Mouse (Mus musculus) CH12.LX (cell line): ENCODE results near the gene 4930402F06Rik. TPM values are rescaled to one million over a fixed set of nuclear protein-coding genes. Genes with fewer than 3 reads are reported as not detected.

Experiments used
- DNase-seq: peaks from one replicate; pipeline ENCODE4 v3.0.0-alpha.2; 2013; ENCODE audit errors: extremely low read depth
- H3K27ac ChIP-seq: 2 replicates; pipeline ENCODE4 v1.5.1; 2012; ENCODE audit warnings: low read depth, mild to moderate bottlenecking, control low read depth, moderate library complexity; ENCODE audit not compliant: insufficient read depth
- H3K27me3 ChIP-seq: replicated peaks from 2 replicates; pipeline ENCODE3; 2012; ENCODE audit warnings: inconsistent platforms
- H3K36me3 ChIP-seq, 2 experiments: replicated peaks in 1 of 2; 2 replicates each; pipeline versions ENCODE3 to v1.6.1; 2012; ENCODE audit warnings: inconsistent platforms in 1 of 2, low read length in 1 of 2, mild to moderate bottlenecking in 1 of 2, mixed read lengths in 1 of 2, moderate library complexity in 1 of 2; ENCODE audit not compliant: control insufficient read depth in 1 of 2, insufficient read depth in 1 of 2
- H3K4me1 ChIP-seq, 2 experiments: 2 replicates each; pipeline ENCODE4 v1.6.1; 2012; ENCODE audit warnings: inconsistent platforms in 1 of 2, moderate library complexity in 1 of 2; ENCODE audit not compliant: insufficient read depth in 2 of 2, control insufficient read depth in 1 of 2
- H3K4me2 ChIP-seq: 2 replicates; pipeline ENCODE4 v1.6.1; 2012; ENCODE audit warnings: low read depth, mild to moderate bottlenecking, control low read depth; ENCODE audit not compliant: poor library complexity, insufficient read depth, severe bottlenecking
- H3K4me3 ChIP-seq, 3 experiments: fragments of 150-350 bp in 1 of 3; sonication (generic) in 1 of 3; replicated peaks in 1 of 3; 2 replicates each; pipeline versions ENCODE3 to v1.5.1; 2011 to 2012; ENCODE audit warnings: low read depth in 2 of 3, low read length in 2 of 3, mild to moderate bottlenecking in 2 of 3, moderate library complexity in 2 of 3, control low read depth in 1 of 3, improper control_type of control experiment in 1 of 3, inconsistent platforms in 1 of 3, mixed read lengths in 1 of 3; ENCODE audit not compliant: poor library complexity in 1 of 3
- H3K79me2 ChIP-seq: replicated peaks from 2 replicates; pipeline ENCODE4 v1.6.1; 2012; ENCODE audit warnings: mild to moderate bottlenecking, moderate library complexity; ENCODE audit not compliant: control insufficient read depth, poor library complexity, insufficient read depth, severe bottlenecking; ENCODE audit errors: extremely low read depth
- H3K9ac ChIP-seq: 2 replicates; pipeline ENCODE4 v1.6.1; 2012; ENCODE audit warnings: low read depth, mild to moderate bottlenecking, control low read depth, moderate library complexity; ENCODE audit not compliant: insufficient read depth
- H3K9me3 ChIP-seq: replicated peaks from 2 replicates; pipeline ENCODE3; 2012; ENCODE audit warnings: low read length, inconsistent platforms, mixed read lengths
- CHD2 ChIP-seq: IDR thresholded peaks from 2 replicates; pipeline ENCODE4 v1.6.1; 2011; ENCODE audit warnings: low read length, improper control_type of control experiment
- E2F4 ChIP-seq: IDR thresholded peaks from 2 replicates; pipeline ENCODE4 v1.6.1; 2011; ENCODE audit warnings: low read depth, low read length, improper control_type of control experiment; ENCODE audit not compliant: insufficient replicate concordance
- ELF1 ChIP-seq: IDR thresholded peaks from 2 replicates; pipeline ENCODE4 v1.6.1; 2014; ENCODE audit warnings: low read depth, mild to moderate bottlenecking, inconsistent platforms, low read length, improper control_type of control experiment
- EP300 ChIP-seq: IDR thresholded peaks from 2 replicates; pipeline ENCODE4 v1.6.1; 2011; ENCODE audit warnings: low read length, improper control_type of control experiment
- GABPA ChIP-seq: IDR thresholded peaks from 2 replicates; pipeline ENCODE4 v1.6.1; 2012; ENCODE audit warnings: low read depth, low read length, improper control_type of control experiment, inconsistent platforms; ENCODE audit not compliant: insufficient replicate concordance
- HCFC1 ChIP-seq: IDR thresholded peaks from 2 replicates; pipeline ENCODE4 v1.6.1; 2012; ENCODE audit warnings: low read depth, mild to moderate bottlenecking, inconsistent platforms, low read length, improper control_type of control experiment
- IRF4 ChIP-seq: IDR thresholded peaks from 2 replicates; pipeline ENCODE4 v1.6.1; 2014; ENCODE audit warnings: low read depth, mild to moderate bottlenecking, inconsistent platforms, low read length, improper control_type of control experiment
- JUN ChIP-seq: IDR thresholded peaks from 2 replicates; pipeline ENCODE4 v1.6.1; 2011; ENCODE audit warnings: low read depth, mild to moderate bottlenecking, low read length, improper control_type of control experiment, moderate library complexity; ENCODE audit not compliant: insufficient read depth
- KAT2A ChIP-seq: IDR thresholded peaks from 2 replicates; pipeline ENCODE4 v1.6.1; 2012; ENCODE audit warnings: low read length, improper control_type of control experiment, inconsistent platforms; ENCODE audit not compliant: insufficient replicate concordance
- MAFK ChIP-seq: IDR thresholded peaks from 2 replicates; pipeline ENCODE4 v1.6.1; 2011; ENCODE audit warnings: low read length, improper control_type of control experiment; ENCODE audit not compliant: insufficient replicate concordance
- MAX ChIP-seq: IDR thresholded peaks from 2 replicates; pipeline ENCODE4 v1.6.1; 2011; ENCODE audit warnings: low read length, improper control_type of control experiment
- MYC ChIP-seq: IDR thresholded peaks from 2 replicates; pipeline ENCODE4 v1.6.1; 2011; ENCODE audit warnings: low read depth, mild to moderate bottlenecking, improper control_type of control experiment, low read length
- POLR2A ChIP-seq: IDR thresholded peaks from 2 replicates; pipeline ENCODE4 v1.6.1; 2011; ENCODE audit warnings: low read depth, mild to moderate bottlenecking, improper control_type of control experiment, low read length
- RAD21 ChIP-seq: IDR thresholded peaks from 2 replicates; pipeline ENCODE4 v1.6.1; 2011; ENCODE audit warnings: low read depth, mild to moderate bottlenecking, low read length, improper control_type of control experiment, moderate library complexity
- RCOR1 ChIP-seq: conservative IDR thresholded peaks from 2 replicates; pipeline ENCODE4 v1.6.1; 2012; ENCODE audit warnings: low read depth, mild to moderate bottlenecking, inconsistent platforms, low read length, improper control_type of control experiment
- SIN3A ChIP-seq: IDR thresholded peaks from 2 replicates; pipeline ENCODE4 v1.6.1; 2012; ENCODE audit warnings: low read length, improper control_type of control experiment, inconsistent platforms
- SMC3 ChIP-seq: IDR thresholded peaks from 2 replicates; pipeline ENCODE4 v1.6.1; 2011; ENCODE audit warnings: low read depth, low read length, improper control_type of control experiment
- TCF12 ChIP-seq: IDR thresholded peaks from 2 replicates; pipeline ENCODE4 v1.6.1; 2014; ENCODE audit warnings: low read depth, mild to moderate bottlenecking, inconsistent platforms, low read length, improper control_type of control experiment
- UBTF ChIP-seq: IDR thresholded peaks from 2 replicates; pipeline ENCODE4 v1.6.1; 2012; ENCODE audit warnings: low read depth, mild to moderate bottlenecking, inconsistent platforms, low read length, improper control_type of control experiment, moderate library complexity
- USF2 ChIP-seq: conservative IDR thresholded peaks from 2 replicates; pipeline ENCODE4 v1.6.1; 2011; ENCODE audit warnings: low read depth, low read length, improper control_type of control experiment
- dilution Hi-C: fragments of 300-500 bp; cut with MboI; formaldehyde crosslinking; loops from 2 replicates; pipeline ENCODE4 v1.14.3; 2020; ENCODE audit warnings: low sequenced_read_pairs; ENCODE audit not compliant: extremely low pct_unique_long_range_greater_than_20kb, extremely low pct_ligation_motif_present
- in situ Hi-C: fragments of 300-500 bp; cut with MboI; formaldehyde crosslinking; loops from 3 replicates; pipeline ENCODE4 v1.14.3; 2019; ENCODE audit warnings: low sequenced_read_pairs, low pct_ligation_motif_present, low pct_unique_long_range_greater_than_20kb, mixed read lengths
- polyA plus RNA-seq: library from polyadenylated mRNA; unstranded; fragments of >175 nt; gene quantifications from 2 replicates; pipeline ENCODE4 v1.2.1, GENCODE M21; 2012; ENCODE audit warnings: low read depth; ENCODE audit not compliant: insufficient read length
- total RNA-seq, 2 experiments: library from RNA; depleted of rRNA; stranded (reverse); fragments of 300-350 nt in 1 of 2; fragments of >200 nt in 1 of 2; gene quantifications; 2 replicates each; pipeline ENCODE4 v1.2.3; 2012 to 2014

Gene 4930402F06Rik
- total and polyA plus RNA-seq, 3 experiments: not detected

DNA sequence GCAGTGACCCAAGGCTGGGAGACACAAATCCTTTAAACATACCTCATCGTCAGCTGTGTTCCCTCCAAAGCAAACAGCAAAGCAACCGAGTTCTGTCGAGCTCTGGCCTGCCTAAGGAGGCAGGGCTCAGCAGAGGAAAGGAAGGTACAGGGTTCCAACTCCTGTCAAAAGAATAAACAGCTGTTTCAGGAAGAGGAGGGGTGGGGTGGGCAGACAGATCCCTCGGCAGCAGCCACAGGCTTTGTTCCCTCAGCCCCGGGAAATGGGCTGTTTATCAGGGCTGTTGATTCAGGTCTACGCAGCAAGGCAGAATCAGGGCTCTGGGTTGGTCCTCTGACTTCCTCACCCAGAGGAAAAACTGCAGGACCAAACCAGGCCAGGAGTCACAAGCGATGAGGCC, 35.5 kb upstream of the 4930402F06Rik start:
- Histone ChIP-seq H3K27ac (no peak overlapping the region), H3K4me2 (no peak overlapping the region), H3K4me3 (no peak overlapping the region), H3K4me1 (peaks cover 18 to 35% of the 10 kb centered on the region in 2 experiments), H3K9ac (no peak overlapping the region), H3K9me3 (no peaks in the 10 kb centered on the region), H3K79me2 (peaks cover 48% of the 10 kb centered on the region), H3K36me3 (peaks cover 68 to 90% of the 10 kb centered on the region in 2 experiments), H3K27me3 (no peaks in the 10 kb centered on the region)
- dilution Hi-C loops: no loop called here
- no peak for TF ChIP-seq GABPA
- no peak for TF ChIP-seq RCOR1
- no peak for TF ChIP-seq EP300
- no peak for TF ChIP-seq POLR2A
- TF ChIP-seq MYC: no peak
- no peak for TF ChIP-seq UBTF
- no peak for TF ChIP-seq SMC3
- no peak for TF ChIP-seq SIN3A
- TF ChIP-seq MAX: no peak
- TF ChIP-seq USF2: no peak
- no peak for TF ChIP-seq JUN
- no peak for TF ChIP-seq TCF12
- no peak for TF ChIP-seq E2F4
- TF ChIP-seq HCFC1: no peak
- TF ChIP-seq RAD21: no peak
- TF ChIP-seq CHD2: no peak
- TF ChIP-seq IRF4: no peak
- TF ChIP-seq MAFK: no peak
- DNase-seq: no peak
- in situ Hi-C loops: no loop called here

DNA sequence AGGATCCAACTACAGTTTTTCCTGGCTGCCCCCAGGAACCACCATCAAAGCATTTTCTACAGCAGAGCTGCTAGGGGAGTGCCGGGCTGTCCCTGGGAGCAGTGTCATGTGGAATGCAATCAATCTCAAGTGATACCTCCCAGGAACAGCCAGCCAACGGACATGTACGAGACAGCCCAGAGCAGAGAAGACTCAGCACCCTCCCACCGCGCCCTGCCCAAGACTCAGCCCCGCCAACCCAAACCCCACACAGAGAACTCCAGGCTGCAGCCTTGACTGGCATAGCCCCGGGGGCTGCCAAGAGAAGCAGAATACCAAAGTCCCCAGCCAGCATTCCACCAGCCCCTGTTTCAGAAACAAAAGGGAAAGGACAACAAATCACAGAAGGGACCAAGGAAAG, 35.0 kb upstream of the 4930402F06Rik start:
- Histone ChIP-seq H3K9me3 (no peaks in the 10 kb centered on the region), H3K27me3 (no peaks in the 10 kb centered on the region), H3K9ac (no peak overlapping the region)
- in situ Hi-C loops: no loop called here
- DNase-seq: no peak
- TF ChIP-seq KAT2A (no peak), RAD21 (no peak), IRF4 (no peak), ELF1 (no peak), SIN3A (no peak), HCFC1 (no peak)
- TF ChIP-seq, all 38 proteins: peak for 0
- Histone ChIP-seq H3K4me3 (no peak overlapping the region), H3K27ac (no peak overlapping the region), H3K4me2 (no peak overlapping the region), H3K79me2 (peaks cover 48% of the 10 kb centered on the region), H3K4me1 (peaks cover 18 to 37% of the 10 kb centered on the region in 2 experiments), H3K36me3 (peaks cover 70 to 90% of the 10 kb centered on the region in 2 experiments)
- dilution Hi-C loops: no loop called here
